Mouse (Mus musculus): ENCODE data around the gene Mrps33. TPM values are rescaled to one million over a fixed set of nuclear protein-coding genes. Genes with fewer than 3 reads are reported as not detected.

The Mrps33 gene
- polyA plus RNA-seq (2016; fragmentation: Nextera tagmentation; extraction: Ambion mirVana), result 215 and 223 TPM in 2 replicates

- no peaks in the 10 kb centered on the region for H3K36me3 ChIP-seq
- H3K27me3 ChIP-seq, result no peaks in the 10 kb centered on the region
- H3K9me3 ChIP-seq, result no peaks in the 10 kb centered on the region
- H3K4me3 ChIP-seq, result peak within 1 kb of the TSS; percentile 66
- peak within 1 kb of the TSS; percentile 62 for H3K4me2 ChIP-seq (replicated peaks)
- ATAC-seq (ENCODE audit: insufficient number of reproducible peaks, insufficient read depth, low FRiP score, low TSS enrichment), result peak; percentile 99
- WGBS, result under 1% methylated on average over 40 of the region's 40 CpGs
- peaks cover 8% of the 10 kb centered on the region for H3K4me1 ChIP-seq
- H3K27ac ChIP-seq, result no peak within 1 kb of the TSS
- peak within 1 kb of the TSS; percentile 55 for H3K9ac ChIP-seq
These were observed at the start of gene Mrps33 for GRCm38 (mm10) chr6:39810612-39811116. Mrps33 (minus strand) TSS chr6:39810988.

- H3K4me3 ChIP-seq, result no peak overlapping the region
- 83% methylated on average over 4 of the region's 4 CpGs for WGBS
- H3K27me3 ChIP-seq, result no peaks in the 10 kb centered on the region
- H3K36me3 ChIP-seq, result no peaks in the 10 kb centered on the region
- no peak overlapping the region for H3K27ac ChIP-seq
- H3K4me2 ChIP-seq (replicated peaks), result no peak overlapping the region
- no peak overlapping the region for H3K9ac ChIP-seq
- no peaks in the 10 kb centered on the region for H3K9me3 ChIP-seq
- no peaks in the 10 kb centered on the region for H3K4me1 ChIP-seq
- ATAC-seq (ENCODE audit: insufficient number of reproducible peaks, insufficient read depth, low FRiP score, low TSS enrichment), result no peak
These were observed 38.9 kb upstream of the Mrps33 start for GRCm38 (mm10) chr6:39849667-39850066.

- Histone ChIP-seq H3K9me3 (no peaks in the 10 kb centered on the region), H3K4me1 (no peaks in the 10 kb centered on the region), H3K36me3 (no peaks in the 10 kb centered on the region), H3K27ac (no peak overlapping the region), H3K4me2 (replicated peaks) (no peak overlapping the region), H3K4me3 (no peak overlapping the region), H3K9ac (no peak overlapping the region), H3K27me3 (no peaks in the 10 kb centered on the region)
- WGBS, result 41% methylated on average over 7 of the region's 7 CpGs
- ATAC-seq (ENCODE audit: insufficient number of reproducible peaks, insufficient read depth, low FRiP score, low TSS enrichment), result peak; percentile 22; the same call in 1 of the 2 replicates
These were observed 38.0 kb upstream of the Mrps33 start for GRCm38 (mm10) chr6:39848766-39849165.

- no peaks in the 10 kb centered on the region for H3K4me1 ChIP-seq
- H3K4me2 ChIP-seq (replicated peaks), result no peak overlapping the region
- no peak for ATAC-seq (ENCODE audit: insufficient number of reproducible peaks, insufficient read depth, low FRiP score, low TSS enrichment)
- H3K27ac ChIP-seq, result no peak overlapping the region
- no peaks in the 10 kb centered on the region for H3K9me3 ChIP-seq
- no peaks in the 10 kb centered on the region for H3K36me3 ChIP-seq
- H3K27me3 ChIP-seq, result no peaks in the 10 kb centered on the region
- H3K4me3 ChIP-seq, result no peak overlapping the region
- 80% methylated on average over 2 of the region's 2 CpGs for WGBS
- no peak overlapping the region for H3K9ac ChIP-seq
These were observed 36.8 kb upstream of the Mrps33 start for GRCm38 (mm10) chr6:39847538-39847937.

- no peaks in the 10 kb centered on the region for H3K4me1 ChIP-seq
- H3K4me3 ChIP-seq, result no peak overlapping the region
- H3K9me3 ChIP-seq, result no peaks in the 10 kb centered on the region
- ATAC-seq (ENCODE audit: insufficient number of reproducible peaks, insufficient read depth, low FRiP score, low TSS enrichment), result no peak
- no peak overlapping the region for H3K4me2 ChIP-seq (replicated peaks)
- no peaks in the 10 kb centered on the region for H3K36me3 ChIP-seq
- no peak overlapping the region for H3K27ac ChIP-seq
- 88% methylated on average over 14 of the region's 14 CpGs for WGBS
- H3K9ac ChIP-seq, result no peak overlapping the region
- H3K27me3 ChIP-seq, result no peaks in the 10 kb centered on the region
These were observed 33.0 kb upstream of the Mrps33 start for GRCm38 (mm10) chr6:39843698-39844342.

GRCm38 (mm10) chr6:39828736-39829135 lies 17.9 kb upstream of the Mrps33 start:
- no peaks in the 10 kb centered on the region for H3K36me3 ChIP-seq
- WGBS, result 92% methylated on average over 5 of the region's 5 CpGs
- no peak overlapping the region for H3K27ac ChIP-seq
- H3K9ac ChIP-seq, result no peak overlapping the region
- H3K9me3 ChIP-seq, result no peaks in the 10 kb centered on the region
- H3K4me1 ChIP-seq, result no peaks in the 10 kb centered on the region
- no peaks in the 10 kb centered on the region for H3K27me3 ChIP-seq
- H3K4me3 ChIP-seq, result no peak overlapping the region
- no peak overlapping the region for H3K4me2 ChIP-seq (replicated peaks)
- no peak for ATAC-seq (ENCODE audit: insufficient number of reproducible peaks, insufficient read depth, low FRiP score, low TSS enrichment)

- ATAC-seq (ENCODE audit: insufficient number of reproducible peaks, insufficient read depth, low FRiP score, low TSS enrichment), result no peak
- Histone ChIP-seq H3K9me3 (no peaks in the 10 kb centered on the region), H3K4me3 (no peak overlapping the region), H3K9ac (no peak overlapping the region), H3K36me3 (no peaks in the 10 kb centered on the region), H3K27ac (no peak overlapping the region), H3K27me3 (no peaks in the 10 kb centered on the region), H3K4me2 (replicated peaks) (no peak overlapping the region), H3K4me1 (no peaks in the 10 kb centered on the region)
- WGBS, result 86% methylated on average over 3 of the region's 3 CpGs
These were observed 10.5 kb upstream of the Mrps33 start for GRCm38 (mm10) chr6:39821241-39821640.

- Histone ChIP-seq H3K36me3 (no peaks in the 10 kb centered on the region), H3K4me3 (no peak overlapping the region)
- 48% methylated on average over 4 of the region's 4 CpGs for WGBS
These were observed 8.1 kb upstream of the Mrps33 start for GRCm38 (mm10) chr6:39818922-39819321.

GRCm38 (mm10) chr6:39808511-39808910 lies 2.3 kb downstream of the Mrps33 start:
- Histone ChIP-seq H3K27ac (no peak overlapping the region), H3K27me3 (no peaks in the 10 kb centered on the region), H3K4me1 (peaks cover 8% of the 10 kb centered on the region), H3K9me3 (no peaks in the 10 kb centered on the region), H3K4me3 (no peak overlapping the region), H3K36me3 (no peaks in the 10 kb centered on the region), H3K9ac (no peak overlapping the region), H3K4me2 (replicated peaks) (no peak overlapping the region)
- WGBS, result 66% methylated on average over 5 of the region's 5 CpGs
- ATAC-seq (ENCODE audit: insufficient number of reproducible peaks, insufficient read depth, low FRiP score, low TSS enrichment), result no peak

More at GRCm38 (mm10) chr6:39818922-39819321, 8.1 kb upstream of the Mrps33 start:
- no peaks in the 10 kb centered on the region for H3K27me3 ChIP-seq
- H3K9ac ChIP-seq, result no peak overlapping the region
- no peaks in the 10 kb centered on the region for H3K4me1 ChIP-seq
- H3K4me2 ChIP-seq (replicated peaks), result no peak overlapping the region
- H3K9me3 ChIP-seq, result no peaks in the 10 kb centered on the region
- ATAC-seq (ENCODE audit: insufficient number of reproducible peaks, insufficient read depth, low FRiP score, low TSS enrichment), result no peak
- H3K27ac ChIP-seq, result no peak overlapping the region

GRCm38 (mm10) chr6:39807050-39807560 lies 3.7 kb downstream of the Mrps33 start:
- Histone ChIP-seq H3K27me3 (no peaks in the 10 kb centered on the region), H3K9me3 (no peaks in the 10 kb centered on the region), H3K27ac (no peak overlapping the region), H3K36me3 (no peaks in the 10 kb centered on the region), H3K4me1 (peaks cover 8% of the 10 kb centered on the region), H3K4me3 (no peak overlapping the region), H3K9ac (no peak overlapping the region), H3K4me2 (replicated peaks) (no peak overlapping the region)
- no peak for ATAC-seq (ENCODE audit: insufficient number of reproducible peaks, insufficient read depth, low FRiP score, low TSS enrichment)
- 95% methylated on average over 7 of the region's 7 CpGs for WGBS

- Histone ChIP-seq H3K4me3 (no peak overlapping the region), H3K4me1 (peaks cover 8% of the 10 kb centered on the region), H3K4me2 (replicated peaks) (no peak overlapping the region), H3K27ac (no peak overlapping the region), H3K9ac (no peak overlapping the region), H3K36me3 (peaks cover 1% of the 10 kb centered on the region), H3K27me3 (no peaks in the 10 kb centered on the region), H3K9me3 (no peaks in the 10 kb centered on the region)
- no peak for ATAC-seq (ENCODE audit: insufficient number of reproducible peaks, insufficient read depth, low FRiP score, low TSS enrichment)
- WGBS, result 93% methylated on average over 7 of the region's 7 CpGs
These were observed 4.5 kb downstream of the Mrps33 start for GRCm38 (mm10) chr6:39806336-39806735.

- Histone ChIP-seq H3K4me1 (peaks cover 8% of the 10 kb centered on the region), H3K4me2 (replicated peaks) (no peak overlapping the region), H3K36me3 (peaks cover 5% of the 10 kb centered on the region), H3K27me3 (no peaks in the 10 kb centered on the region), H3K9ac (no peak overlapping the region), H3K27ac (no peak overlapping the region), H3K4me3 (no peak overlapping the region), H3K9me3 (no peaks in the 10 kb centered on the region)
- no peak for ATAC-seq (ENCODE audit: insufficient number of reproducible peaks, insufficient read depth, low FRiP score, low TSS enrichment)
- whole genome bisulfite sequencing, result 70% methylated on average over 3 of the region's 3 CpGs
These were observed 4.9 kb downstream of the Mrps33 start for GRCm38 (mm10) chr6:39805916-39806315.
